Mouse (Mus musculus) embryonic facial prominence, embryonic 14.5 days (tissue): Measurements from ENCODE around the gene Gpr143. TPM values are rescaled to one million over a fixed set of nuclear protein-coding genes. Genes with fewer than 3 reads are reported as not detected.

ENCODE experiments used
- ATAC-seq: fragments of 200-750 bp; cut with Nextera tagmentation; 2 replicates; pipeline ENCODE4 v1.8.0; 2017; ENCODE audit warnings: low read depth, moderate number of reproducible peaks, moderate TSS enrichment
- DNase-seq: peaks from one replicate; pipeline ENCODE4 v3.0.0-alpha.2; 2015; ENCODE audit warnings: low spot score
- H3K27ac ChIP-seq: fragments of 300-500 bp; sonication (generic); replicated peaks from 2 replicates; pipeline ENCODE4 v1.5.1; 2014; ENCODE audit warnings: low read depth, mild to moderate bottlenecking, low read length, moderate library complexity
- H3K27me3 ChIP-seq: fragments of 300-500 bp; sonication (generic); replicated peaks from 2 replicates; pipeline ENCODE4 v1.6.1; 2014; ENCODE audit warnings: low read length; ENCODE audit not compliant: control insufficient read depth, insufficient read depth
- H3K36me3 ChIP-seq: fragments of 300-500 bp; sonication (generic); 2 replicates; pipeline ENCODE4 v1.6.1; 2014; ENCODE audit warnings: low read length, mixed read lengths; ENCODE audit not compliant: control insufficient read depth, insufficient read depth
- H3K4me1 ChIP-seq: fragments of 300-500 bp; sonication (generic); 2 replicates; pipeline ENCODE4 v1.6.1; 2014; ENCODE audit warnings: antibody characterized with exemption, low read length; ENCODE audit not compliant: control insufficient read depth, insufficient read depth
- H3K4me2 ChIP-seq: fragments of 300-500 bp; sonication (generic); 2 replicates; pipeline ENCODE4 v1.6.1; 2014; ENCODE audit warnings: low read depth, mild to moderate bottlenecking, low read length, moderate library complexity, mixed read lengths
- H3K4me3 ChIP-seq: fragments of 300-500 bp; sonication (generic); 2 replicates; pipeline ENCODE4 v1.5.1; 2014; ENCODE audit warnings: low read depth, mild to moderate bottlenecking, low read length
- H3K9ac ChIP-seq: fragments of 300-500 bp; sonication (generic); 2 replicates; pipeline ENCODE4 v1.6.1; 2014; ENCODE audit warnings: low read depth, mild to moderate bottlenecking, low read length, moderate library complexity, mixed read lengths
- H3K9me3 ChIP-seq: fragments of 300-500 bp; sonication (generic); 2 replicates; pipeline ENCODE4 v1.6.1; 2016; ENCODE audit warnings: low read length; ENCODE audit not compliant: control insufficient read depth
- WGBS: fragments of 180-500 bp; shearing (Covaris S2); extraction: QIAGEN DNeasy Blood & Tissue Kit; methylation state at CpG from one replicate; pipeline ENCODE4 v1.1.7; 2014; 5-methylcytosine and 5-hydroxymethylcytosine counted together
- polyA plus RNA-seq: library from polyadenylated mRNA; unstranded; fragments of >200 nt; fragmentation: Nextera tagmentation; extraction: Ambion mirVana; gene quantifications from 2 replicates; pipeline ENCODE4 v1.2.1, GENCODE M21; 2014

Gpr143 gene
- 0.42 and 0.69 TPM in 2 replicates for polyA plus RNA-seq

- H3K4me3 ChIP-seq = peak within 1 kb of the TSS; percentile 4; the same call in 1 of the 2 replicates
- H3K4me2 ChIP-seq = peak within 1 kb of the TSS; percentile 36
- H3K9ac ChIP-seq = no peak within 1 kb of the TSS
- H3K27me3 ChIP-seq = peaks cover 3% of the 10 kb centered on the region; the same call in 1 of the 2 replicates
- H3K27ac ChIP-seq = no peak within 1 kb of the TSS
- no peaks in the 10 kb centered on the region for H3K36me3 ChIP-seq
- DNase-seq (no peak), ATAC-seq (no peak)
- no peaks in the 10 kb centered on the region for H3K9me3 ChIP-seq
- no peaks in the 10 kb centered on the region for H3K4me1 ChIP-seq
- WGBS = 28% methylated on average over 21 of the region's 26 CpGs
Observed at GRCm38 (mm10) chrX:152781720-152782403, at the start of gene Gpr143. Gene Gpr143, plus strand, starts transcription at chrX:152781921.

GRCm38 (mm10) chrX:152735283-152735682 lies 46.4 kb upstream of the Gpr143 start:
- no peak for ATAC-seq
- Histone ChIP-seq H3K4me3 (no peak overlapping the region), H3K36me3 (no peaks in the 10 kb centered on the region), H3K27ac (no peak overlapping the region), H3K4me2 (no peak overlapping the region), H3K9me3 (no peaks in the 10 kb centered on the region), H3K4me1 (no peaks in the 10 kb centered on the region), H3K27me3 (peaks cover 13% of the 10 kb centered on the region), H3K9ac (no peak overlapping the region)
- no peak for DNase-seq

- WGBS = 62% methylated on average over 2 of the region's 2 CpGs
- ATAC-seq = no peak
- H3K4me1 ChIP-seq = no peaks in the 10 kb centered on the region
Observed at GRCm38 (mm10) chrX:152738191-152738590, 43.5 kb upstream of the Gpr143 start.

GRCm38 (mm10) chrX:152738759-152739368 lies 42.9 kb upstream of the Gpr143 start:
- DNase-seq (no peak), ATAC-seq (no peak)
- WGBS = 69% methylated on average over 4 of the region's 4 CpGs

More at GRCm38 (mm10) chrX:152738191-152738590, 43.5 kb upstream of the Gpr143 start:
- DNase-seq = no peak
- H3K4me3 ChIP-seq = no peak overlapping the region
- H3K4me2 ChIP-seq = no peak overlapping the region
- H3K36me3 ChIP-seq = no peaks in the 10 kb centered on the region
- H3K9ac ChIP-seq = no peak overlapping the region
- no peaks in the 10 kb centered on the region for H3K9me3 ChIP-seq
- H3K27me3 ChIP-seq = peaks cover 19% of the 10 kb centered on the region
- H3K27ac ChIP-seq = no peak overlapping the region

GRCm38 (mm10) chrX:152743642-152744041 lies 38.1 kb upstream of the Gpr143 start:
- Histone ChIP-seq H3K27ac (no peak overlapping the region), H3K4me3 (no peak overlapping the region), H3K9ac (no peak overlapping the region), H3K36me3 (no peaks in the 10 kb centered on the region), H3K27me3 (peaks cover 20% of the 10 kb centered on the region), H3K4me2 (no peak overlapping the region), H3K9me3 (no peaks in the 10 kb centered on the region), H3K4me1 (no peaks in the 10 kb centered on the region)
- no peak for ATAC-seq
- no peak for DNase-seq

More at GRCm38 (mm10) chrX:152738759-152739368, 42.9 kb upstream of the Gpr143 start:
- Histone ChIP-seq H3K4me1 (no peaks in the 10 kb centered on the region), H3K9ac (no peak overlapping the region), H3K9me3 (no peaks in the 10 kb centered on the region), H3K27me3 (peaks cover 19% of the 10 kb centered on the region), H3K36me3 (no peaks in the 10 kb centered on the region), H3K4me3 (no peak overlapping the region), H3K4me2 (no peak overlapping the region), H3K27ac (no peak overlapping the region)

GRCm38 (mm10) chrX:152745925-152746324 lies 35.8 kb upstream of the Gpr143 start:
- no peak for ATAC-seq
- no peak for DNase-seq
- no peak overlapping the region for H3K9ac ChIP-seq
- WGBS = 80% methylated on average over 2 of the region's 2 CpGs
- H3K4me2 ChIP-seq = no peak overlapping the region
- no peak overlapping the region for H3K4me3 ChIP-seq
- H3K27ac ChIP-seq = no peak overlapping the region
- no peaks in the 10 kb centered on the region for H3K36me3 ChIP-seq
- H3K4me1 ChIP-seq = no peaks in the 10 kb centered on the region
- H3K9me3 ChIP-seq = no peaks in the 10 kb centered on the region
- peaks cover 11% of the 10 kb centered on the region for H3K27me3 ChIP-seq

- Histone ChIP-seq H3K4me2 (no peak overlapping the region), H3K27me3 (no peaks in the 10 kb centered on the region), H3K4me1 (no peaks in the 10 kb centered on the region), H3K27ac (no peak overlapping the region), H3K9ac (no peak overlapping the region), H3K36me3 (no peaks in the 10 kb centered on the region), H3K4me3 (no peak overlapping the region), H3K9me3 (no peaks in the 10 kb centered on the region)
- ATAC-seq = no peak
- DNase-seq = no peak
- WGBS = 86% methylated on average over 1 of the region's 1 CpGs
Observed at GRCm38 (mm10) chrX:152755819-152756218, 25.9 kb upstream of the Gpr143 start.

- 84% methylated on average over 5 of the region's 5 CpGs for WGBS
- no peaks in the 10 kb centered on the region for H3K4me1 ChIP-seq
- H3K9ac ChIP-seq = no peak overlapping the region
- no peak for ATAC-seq
- no peak for DNase-seq
- H3K27ac ChIP-seq = no peak overlapping the region
- no peak overlapping the region for H3K4me3 ChIP-seq
- no peaks in the 10 kb centered on the region for H3K36me3 ChIP-seq
- H3K27me3 ChIP-seq = no peaks in the 10 kb centered on the region
- H3K4me2 ChIP-seq = no peak overlapping the region
- H3K9me3 ChIP-seq = no peaks in the 10 kb centered on the region
Observed at GRCm38 (mm10) chrX:152756293-152756692, 25.4 kb upstream of the Gpr143 start.

GRCm38 (mm10) chrX:152762437-152762836 lies 19.3 kb upstream of the Gpr143 start:
- Histone ChIP-seq H3K9ac (no peak overlapping the region), H3K27me3 (no peaks in the 10 kb centered on the region), H3K36me3 (no peaks in the 10 kb centered on the region), H3K27ac (no peak overlapping the region), H3K4me3 (no peak overlapping the region), H3K4me1 (no peaks in the 10 kb centered on the region), H3K4me2 (no peak overlapping the region), H3K9me3 (no peaks in the 10 kb centered on the region)
- WGBS = 58% methylated on average over 2 of the region's 2 CpGs
- no peak for DNase-seq
- no peak for ATAC-seq
